Mouse (Mus musculus) adrenal gland, postnatal 14 days (tissue): ENCODE measurements around the gene Gzma. TPM values are rescaled to one million over a fixed set of nuclear protein-coding genes. Genes with fewer than 3 reads are reported as not detected.
A peak's percentile ranks its signal among the peaks of the same experiment; 100 is the strongest.

ENCODE experiments used
- DNase-seq: peaks from one replicate; pipeline ENCODE4 v3.0.0; 2021; ENCODE audit warnings: mixed read lengths
- total RNA-seq: library from RNA; stranded (reverse); gene quantifications from 2 replicates; pipeline ENCODE4 v1.2.3, GENCODE M21; 2021

The Gzma gene
- total RNA-seq, 1 experiment from 2014 or later: 0.67 TPM

- no peak for DNase-seq
Measured at GRCm38 (mm10) chr13:113045458-113046110, 55.2 kb downstream of the Gzma start.

GRCm38 (mm10) chr13:113044876-113045275 lies 55.9 kb downstream of the Gzma start:
- DNase-seq: peak; percentile 44

Other genes starting within 250 kb of the Gzma start
- 39.6 and 45.3 TPM in 2 replicates for gene Mtrex, start 173.6 kb downstream of the Gzma start, total RNA-seq
- gene Dhx29, start 173.5 kb downstream of the Gzma start, total RNA-seq: 15.4 and 18.2 TPM in 2 replicates
- gene Ccno, start 113.2 kb downstream of the Gzma start, total RNA-seq: 0.71 and 1.6 TPM in 2 replicates
- not detected in 2 replicates for gene Mcidas, start 107.1 kb downstream of the Gzma start, total RNA-seq
- gene Cdc20b, start 65.9 kb downstream of the Gzma start, total RNA-seq: not detected in 2 replicates
- 76.6 and 82.5 TPM in 2 replicates for gene Gpx8, start 54.6 kb downstream of the Gzma start, total RNA-seq
- gene Esm1, start 108.7 kb upstream of the Gzma start, total RNA-seq: 4.4 and 7.3 TPM in 2 replicates
- gene Gzmk, start 124.9 kb upstream of the Gzma start, total RNA-seq: not detected in 2 replicates
- 1.4 and 1.6 TPM in 2 replicates for gene BC067074, start 192.2 kb upstream of the Gzma start, total RNA-seq